In the genomic region with DNA sequence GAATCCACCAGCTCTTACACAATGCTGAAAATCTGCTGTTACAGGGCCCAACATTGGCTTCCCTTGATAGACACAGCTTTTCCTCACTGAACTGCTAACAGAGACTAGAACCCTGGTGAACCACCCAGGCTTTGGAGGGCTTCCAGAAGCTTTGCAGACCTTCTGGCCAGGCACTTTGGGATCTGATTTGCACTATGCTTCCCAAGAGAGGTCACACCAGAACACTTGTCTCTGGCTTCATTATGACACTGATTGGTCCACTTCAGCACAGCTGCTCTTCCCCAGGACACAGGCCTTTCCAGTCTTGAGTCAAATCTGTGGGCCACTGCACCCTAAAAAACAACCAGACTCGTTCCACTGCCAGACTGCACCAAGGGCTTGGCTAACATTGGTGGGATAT, we compare ENCODE assay signal across 16 mouse cellular contexts.
DNase-seq lines count a peak whose midpoint lies in the region; ATAC-seq and TF ChIP-seq lines count a peak whose summit lies in the region.
"Had no signal": no experiment of that assay in that cellular context is flagged by ENCODE, and none has a peak within 500 bp of the region (broad histone marks: within the 10 kb centered on the region; RNA-seq: fewer than 3 reads in every experiment).

No protein-coding gene starts in this region.

- no peaks in the 10 kb centered on the region for H3K4me1 ChIP-seq in heart, embryonic 12.5 days (replicated peaks)
- H3K4me1 ChIP-seq in lung, embryonic 16.5 days (replicated peaks; ENCODE audit: control insufficient read depth, insufficient read depth, low read length): peaks cover 15% of the 10 kb centered on the region
- no peaks in the 10 kb centered on the region; the same call in 1 of the 2 replicates for H3K4me1 ChIP-seq in lung, adult 2 months (ENCODE audit: control insufficient read depth, insufficient read depth, low read length)
- H3K4me1 ChIP-seq in heart, embryonic 15.5 days (replicated peaks): no peaks in the 10 kb centered on the region
- 0 out of 2 replicates have a peak, but pooled peaks cover 3% of the 10 kb centered on the region for H3K4me1 ChIP-seq in stomach, embryonic 15.5 days
- H3K4me1 ChIP-seq: heart, embryonic 13.5 days; liver, embryonic 15.5 days; midbrain, embryonic 15.5 days had no signal

- 58% methylated on average over 1 of the region's 1 CpGs for WGBS in heart, embryonic 12.5 days
- 45% methylated on average over 1 of the region's 1 CpGs for WGBS in lung, embryonic 16.5 days
- 38% methylated on average over 1 of the region's 1 CpGs for WGBS in lung, adult 2 months
- WGBS in heart, embryonic 15.5 days: 53% methylated on average over 1 of the region's 1 CpGs
- 68% methylated on average over 1 of the region's 1 CpGs for WGBS in stomach, embryonic 15.5 days

- no peak for TF ChIP-seq POLR2A in lung, adult 2 months (IDR thresholded peaks at IDR 0.05; ENCODE audit: borderline replicate concordance, extremely low read depth, low read depth, low read length)

- peak; percentile 98 for DNase-seq in heart, adult 11 months
- no peak for DNase-seq in lung, adult 2 months
- DNase-seq: adrenal gland, adult 8-10 months; cerebellum, adult 11-12 months; right cerebral cortex, adult 18-20 months had no signal

- no peak overlapping the region for H3K9ac ChIP-seq in heart, embryonic 12.5 days
- no peak overlapping the region for H3K9ac ChIP-seq in lung, embryonic 16.5 days (ENCODE audit: low read length)
- H3K9ac ChIP-seq in heart, embryonic 15.5 days: no peak overlapping the region
- no peak overlapping the region for H3K9ac ChIP-seq in stomach, embryonic 15.5 days
- H3K9ac ChIP-seq: embryonic facial prominence, embryonic 13.5 days; heart, embryonic 13.5 days; liver, embryonic 15.5 days; midbrain, embryonic 15.5 days had no signal

- no peak for TF ChIP-seq CTCF in lung, adult 2 months (IDR thresholded peaks at IDR 0.05; ENCODE audit: insufficient read depth, low read length)

- no peaks in the 10 kb centered on the region for H3K9me3 ChIP-seq in heart, embryonic 12.5 days (replicated peaks)
- no peaks in the 10 kb centered on the region for H3K9me3 ChIP-seq in lung, embryonic 16.5 days (ENCODE audit: control insufficient read depth, low read length)
- no peaks in the 10 kb centered on the region for H3K9me3 ChIP-seq in heart, embryonic 15.5 days (replicated peaks)
- H3K9me3 ChIP-seq in stomach, embryonic 15.5 days: no peaks in the 10 kb centered on the region
- H3K9me3 ChIP-seq: embryonic facial prominence, embryonic 13.5 days; heart, embryonic 13.5 days; liver, embryonic 15.5 days; midbrain, embryonic 15.5 days had no signal

- no peaks in the 10 kb centered on the region for H3K36me3 ChIP-seq in heart, embryonic 12.5 days
- no peaks in the 10 kb centered on the region for H3K36me3 ChIP-seq in lung, embryonic 16.5 days (ENCODE audit: control insufficient read depth, insufficient read depth, low read length)
- H3K36me3 ChIP-seq in heart, embryonic 15.5 days: no peaks in the 10 kb centered on the region
- no peaks in the 10 kb centered on the region for H3K36me3 ChIP-seq in stomach, embryonic 15.5 days
- H3K36me3 ChIP-seq: embryonic facial prominence, embryonic 13.5 days; heart, embryonic 13.5 days; liver, embryonic 15.5 days; midbrain, embryonic 15.5 days had no signal

- H3K27me3 ChIP-seq in heart, embryonic 12.5 days (replicated peaks): no peaks in the 10 kb centered on the region
- H3K27me3 ChIP-seq in lung, embryonic 16.5 days (ENCODE audit: control insufficient read depth, insufficient read depth, low read depth, low read length): no peaks in the 10 kb centered on the region
- no peaks in the 10 kb centered on the region for H3K27me3 ChIP-seq in heart, embryonic 15.5 days
- H3K27me3 ChIP-seq in stomach, embryonic 15.5 days (replicated peaks): no peaks in the 10 kb centered on the region
- H3K27me3 ChIP-seq: embryonic facial prominence, embryonic 13.5 days; heart, embryonic 13.5 days; liver, embryonic 15.5 days; midbrain, embryonic 15.5 days had no signal

- H3K4me2 ChIP-seq in heart, embryonic 12.5 days: no peak overlapping the region
- H3K4me2 ChIP-seq in lung, embryonic 16.5 days (ENCODE audit: low read depth, low read length): no peak overlapping the region
- H3K4me2 ChIP-seq in heart, embryonic 15.5 days: no peak overlapping the region
- H3K4me2 ChIP-seq in stomach, embryonic 15.5 days: no peak overlapping the region
- H3K4me2 ChIP-seq: embryonic facial prominence, embryonic 13.5 days; heart, embryonic 13.5 days; liver, embryonic 15.5 days; midbrain, embryonic 15.5 days had no signal

- no peak for ATAC-seq in heart, embryonic 12.5 days (ENCODE audit: insufficient number of reproducible peaks, low FRiP score)
- ATAC-seq in lung, embryonic 16.5 days (ENCODE audit: low read depth): peak; percentile 8; the same call in 1 of the 2 replicates
- no peak for ATAC-seq in heart, embryonic 15.5 days (replicated peaks; ENCODE audit: insufficient number of reproducible peaks, insufficient read depth, low FRiP score, low read depth)
- no peak for ATAC-seq in stomach, embryonic 15.5 days (ENCODE audit: insufficient read depth, low FRiP score, low read depth)
- ATAC-seq in erythroid progenitor cell, adult 5-6 weeks (replicated peaks; ENCODE audit: low FRiP score, poor library complexity, severe bottlenecking): no peak
- no peak for ATAC-seq in frontal cortex, adult (ENCODE audit: low TSS enrichment)
- ATAC-seq: forebrain, embryonic 14.5 days; midbrain, embryonic 15.5 days had no signal

- no peak overlapping the region for H3K27ac ChIP-seq in heart, embryonic 12.5 days (ENCODE audit: poor library complexity, severe bottlenecking)
- H3K27ac ChIP-seq in lung, embryonic 16.5 days (ENCODE audit: low read length): peak overlapping the region; percentile 80
- peak overlapping the region; percentile 5; the same call in 1 of the 2 replicates for H3K27ac ChIP-seq in heart, embryonic 15.5 days
- peak overlapping the region; percentile 65 for H3K27ac ChIP-seq in stomach, embryonic 15.5 days
- H3K27ac ChIP-seq: embryonic facial prominence, embryonic 13.5 days; heart, embryonic 13.5 days; liver, embryonic 15.5 days; midbrain, embryonic 15.5 days had no signal

- no peak overlapping the region for H3K4me3 ChIP-seq in heart, embryonic 12.5 days
- H3K4me3 ChIP-seq in lung, embryonic 16.5 days (ENCODE audit: low read length): no peak overlapping the region
- no peak overlapping the region for H3K4me3 ChIP-seq in lung, adult 2 months (replicated peaks; ENCODE audit: extremely low read depth, low read depth, low read length)
- no peak overlapping the region for H3K4me3 ChIP-seq in heart, embryonic 15.5 days
- no peak overlapping the region for H3K4me3 ChIP-seq in stomach, embryonic 15.5 days (replicated peaks)
- H3K4me3 ChIP-seq: embryonic facial prominence, embryonic 13.5 days; heart, embryonic 13.5 days; liver, embryonic 15.5 days; midbrain, embryonic 15.5 days had no signal
